Mouse (Mus musculus) C2C12 (cell line): ENCODE data around the gene Cdk15.

Experiments
- CEBPB ChIP-seq: IDR thresholded peaks from one replicate; pipeline ENCODE4 v1.6.1; 2011; ENCODE audit warnings: low read depth, mild to moderate bottlenecking, control low read depth, moderate library complexity
- CTCF ChIP-seq: IDR thresholded peaks from one replicate; pipeline ENCODE4 v1.5.1; 2011; ENCODE audit not compliant: control insufficient read depth, insufficient read depth, insufficient read length
- FOSL1 ChIP-seq: IDR thresholded peaks from one replicate; pipeline ENCODE4 v1.8.0; 2011; ENCODE audit warnings: mild to moderate bottlenecking, low read length; ENCODE audit not compliant: poor library complexity, insufficient read depth, severe bottlenecking
- MAX ChIP-seq: IDR thresholded peaks from one replicate; pipeline ENCODE4 v1.6.1; 2011; ENCODE audit warnings: mild to moderate bottlenecking, control low read depth
- MYOD1 ChIP-seq: IDR thresholded peaks from one replicate; pipeline ENCODE4 v1.6.1; 2011; ENCODE audit warnings: low read depth; ENCODE audit not compliant: control insufficient read depth, insufficient read length
- MYOG ChIP-seq: IDR thresholded peaks from one replicate; pipeline ENCODE4 v1.6.1; 2011; ENCODE audit not compliant: control insufficient read depth, insufficient read length; ENCODE audit errors: extremely low read depth
- USF1 ChIP-seq: IDR thresholded peaks from one replicate; pipeline ENCODE4 v1.6.1; 2011; ENCODE audit warnings: low read depth, mild to moderate bottlenecking, control low read depth, moderate library complexity

- TF ChIP-seq CTCF = no peak
- no peak for TF ChIP-seq USF1
- TF ChIP-seq MYOD1 = no peak
- no peak for TF ChIP-seq MAX
- TF ChIP-seq FOSL1 = no peak
- no peak for TF ChIP-seq MYOG
- TF ChIP-seq CEBPB = no peak
These were observed 13.4 kb downstream of the Cdk15 start for GRCm38 (mm10) chr1:59269951-59270689.
